Mouse (Mus musculus) megakaryocyte, adult 5-6 weeks (primary cell): Measurements from ENCODE around the gene Mycbpap. TPM values are rescaled to one million over a fixed set of nuclear protein-coding genes. Genes with fewer than 3 reads are reported as not detected.
A peak's percentile ranks its signal among the peaks of the same experiment; 100 is the strongest.

ENCODE experiments used
- ATAC-seq: 2 replicates; pipeline ENCODE4 v1.8.0; 2016; ENCODE audit warnings: mild to moderate bottlenecking, inconsistent platforms; ENCODE audit not compliant: poor library complexity, severe bottlenecking
- total RNA-seq, 2 experiments: library from RNA; stranded (forward) in 1 of 2; stranded (reverse) in 1 of 2; fragments of 153-499, 151-499 nt in 1 of 2; fragments of 221-1000, 200-1000 nt in 1 of 2; gene quantifications; 2 replicates each; pipeline versions ENCODE4 v1.2.3 to v1.2.4; 2015 to 2017

The Mycbpap gene
- total RNA-seq, 2 experiments from 2014 or later = not detected

DNA sequence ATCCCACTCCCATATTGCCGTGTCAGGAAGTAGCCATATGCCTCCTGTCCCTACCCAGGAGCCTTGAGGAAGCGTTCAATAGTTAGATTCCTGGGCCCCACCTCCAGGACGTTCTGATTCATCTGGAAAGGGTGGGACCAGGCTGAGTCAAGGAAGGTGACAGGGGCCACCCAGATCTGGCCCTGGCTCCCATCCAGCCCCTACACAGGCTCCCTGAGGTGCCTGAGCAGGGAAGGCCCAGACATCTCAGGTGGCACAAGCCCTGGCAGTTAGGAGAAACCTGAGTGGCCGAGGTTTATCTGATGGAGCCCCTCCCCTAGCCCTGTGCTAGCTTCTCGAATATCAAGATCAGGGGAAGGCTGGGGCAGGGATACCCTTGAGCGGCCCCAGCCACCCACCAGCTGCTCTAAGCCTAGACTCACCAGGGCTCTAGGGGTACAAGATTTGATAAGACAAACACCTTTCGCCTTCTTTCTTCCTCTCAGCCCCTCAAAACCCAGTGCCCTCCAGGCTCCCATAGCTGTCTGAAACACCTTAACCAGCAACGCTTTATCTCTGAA is 17.3 kb upstream of the Mycbpap start:
- ATAC-seq = no peak

- no peak for ATAC-seq
Measured at GRCm38 (mm10) chr11:94533171-94533570, 11.6 kb upstream of the Mycbpap start.

DNA sequence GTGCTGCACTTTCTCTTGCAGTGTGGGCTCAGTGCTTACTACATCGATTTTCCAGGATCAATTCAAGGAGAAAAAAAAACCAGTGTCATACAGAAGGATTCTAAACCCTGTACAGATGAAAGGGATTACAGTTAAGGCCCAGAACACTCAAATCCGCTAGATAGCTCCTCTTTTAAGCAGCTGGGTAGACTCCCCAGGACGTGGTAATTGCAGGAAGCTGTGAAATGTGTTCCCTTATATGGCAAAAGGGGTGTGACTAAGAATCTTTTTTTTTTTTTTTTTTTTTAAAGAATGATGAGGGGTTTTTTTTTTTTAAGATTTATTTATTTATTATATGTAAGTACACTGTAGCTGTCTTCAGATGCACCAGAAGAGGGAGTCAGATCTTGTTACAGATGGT is 7.3 kb upstream of the Mycbpap start:
- no peak for ATAC-seq

DNA sequence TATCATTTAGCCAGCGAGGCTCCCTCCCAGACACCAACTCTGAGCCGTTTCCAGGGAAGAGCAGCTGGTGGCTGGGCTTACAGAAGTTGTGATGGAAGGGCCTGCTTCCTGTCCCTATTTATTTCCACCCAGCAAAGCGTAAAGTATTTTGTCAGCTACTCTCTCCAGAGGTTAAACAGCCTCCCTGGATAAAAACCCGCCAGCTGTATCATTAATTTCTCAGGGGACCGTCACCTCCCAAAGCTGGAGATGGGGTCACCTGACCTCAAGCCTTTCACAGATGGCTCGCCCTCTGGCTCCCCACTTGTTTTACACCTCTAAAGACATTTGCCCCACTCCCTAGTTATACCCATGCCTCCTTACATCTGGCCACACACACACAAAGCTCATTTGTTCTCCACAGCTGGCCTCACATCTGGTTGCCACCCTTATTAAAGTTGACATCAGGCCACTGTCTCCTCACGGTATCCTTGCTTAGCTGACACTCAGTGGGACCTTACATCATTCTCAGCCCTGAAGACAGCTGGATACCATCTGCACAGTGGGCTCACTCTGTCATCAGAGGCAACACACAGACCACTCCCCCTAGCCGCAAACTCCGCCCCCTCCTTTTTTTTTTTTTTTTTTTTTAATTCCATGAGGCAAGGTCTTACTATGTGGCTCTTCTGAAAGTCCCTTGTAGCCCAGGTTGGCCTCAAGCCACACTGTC is 4.8 kb upstream of the Mycbpap start:
- no peak for ATAC-seq

DNA sequence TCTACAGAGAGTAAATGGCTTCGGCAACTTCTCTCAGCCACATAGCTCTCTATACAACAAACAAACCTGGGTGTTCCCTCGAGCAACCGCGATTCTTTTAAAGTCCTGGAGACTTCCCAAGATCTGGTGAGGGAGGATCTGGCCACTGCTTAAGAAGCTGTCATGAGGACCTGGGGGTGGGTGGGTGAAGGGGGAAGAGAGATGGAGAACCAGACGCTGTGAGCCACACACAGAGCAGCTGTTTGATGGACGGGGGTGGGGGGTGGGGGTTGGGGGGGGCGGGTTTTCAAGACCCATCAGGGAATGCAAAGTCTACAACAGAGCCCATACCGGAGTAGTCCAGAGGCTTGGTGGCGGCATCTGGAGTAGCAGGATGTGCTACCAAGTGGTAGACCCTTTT is 8.1 kb downstream of the Mycbpap start:
- no peak for ATAC-seq

GRCm38 (mm10) chr11:94508976-94509375 is 12.6 kb downstream of the Mycbpap start:
- no peak for ATAC-seq

- ATAC-seq = no peak
Measured at GRCm38 (mm10) chr11:94501482-94501881, 20.1 kb downstream of the Mycbpap start.

- ATAC-seq = no peak
Measured at GRCm38 (mm10) chr11:94500362-94500761, 21.2 kb downstream of the Mycbpap start.

DNA sequence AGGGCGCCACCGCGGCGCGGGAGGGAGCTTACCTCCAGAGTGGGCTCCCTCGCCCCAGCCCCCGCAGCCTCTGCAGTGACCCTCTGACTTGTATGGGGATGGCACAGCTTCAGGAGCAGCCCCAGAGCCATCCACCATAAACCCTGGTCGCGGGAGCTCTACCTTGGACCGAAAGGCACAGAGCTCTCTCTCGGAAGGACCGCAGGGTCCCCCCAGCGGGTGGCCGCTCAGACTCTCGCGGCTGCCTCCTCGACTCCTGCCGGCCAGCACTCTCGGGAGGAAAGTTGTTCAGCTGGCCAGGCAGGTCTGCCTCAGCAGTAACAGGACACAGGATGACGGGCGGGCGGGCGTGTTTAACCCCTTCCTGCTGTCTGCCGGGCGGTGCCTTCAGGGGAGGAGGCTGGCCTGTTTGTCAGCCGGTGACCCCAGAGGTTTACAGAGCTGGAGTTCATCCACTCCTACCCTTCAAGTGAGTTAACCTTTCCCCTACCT is 21.8 kb downstream of the Mycbpap start, which contains the start of gene Epn3:
Epn3 (minus strand) TSS at position 314 of the 492 bp plus-strand sequence.
- ATAC-seq = no peak

- ATAC-seq = no peak
Measured at GRCm38 (mm10) chr11:94499035-94499434, 22.5 kb downstream of the Mycbpap start.

DNA sequence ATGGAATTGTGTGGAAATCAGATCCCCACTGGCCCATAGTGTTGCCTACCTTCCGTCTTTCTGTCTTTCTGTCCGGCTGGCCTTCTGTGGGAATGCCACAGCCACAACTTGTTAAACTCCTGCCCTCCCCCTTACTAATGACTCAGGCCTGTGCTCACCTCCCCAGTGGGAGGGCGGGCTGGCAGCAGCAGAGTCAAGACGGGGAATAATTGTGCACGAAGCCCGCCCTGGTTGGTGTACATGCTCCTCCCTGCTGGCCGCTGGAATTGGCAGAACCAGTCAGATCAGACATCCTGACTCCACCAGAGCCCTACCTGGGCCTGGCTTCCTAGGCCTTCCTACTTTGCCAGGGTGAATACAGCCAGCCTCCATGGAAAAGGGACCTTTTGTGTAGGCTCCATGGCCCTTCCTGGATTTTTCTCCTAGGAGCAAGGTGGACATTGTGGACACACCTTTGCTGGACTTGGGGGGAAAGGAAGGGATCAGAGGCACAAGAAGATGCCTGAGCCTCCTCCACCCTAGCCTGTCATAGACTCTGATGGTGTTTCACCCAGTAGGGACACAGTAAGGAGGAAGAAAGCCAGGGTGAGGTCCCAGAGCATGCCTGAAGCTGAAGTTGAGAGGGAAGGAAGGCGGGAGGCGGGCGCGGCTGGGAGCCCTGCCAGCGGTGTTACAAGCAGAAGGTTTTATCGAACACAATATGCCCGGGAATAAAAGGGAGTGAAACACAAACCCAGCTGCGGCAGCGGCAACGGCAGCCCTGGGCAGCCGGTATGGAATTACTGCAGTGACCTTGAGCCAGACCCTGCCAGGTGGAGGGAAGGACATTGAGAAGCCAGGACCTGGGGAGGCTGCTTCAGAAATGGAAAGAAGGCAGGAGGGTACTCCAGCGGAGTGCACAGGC is 23.2 kb downstream of the Mycbpap start:
- no peak for ATAC-seq

GRCm38 (mm10) chr11:94495415-94495814 is 26.1 kb downstream of the Mycbpap start:
- ATAC-seq = no peak

GRCm38 (mm10) chr11:94491749-94492099 is 29.8 kb downstream of the Mycbpap start:
- no peak for ATAC-seq

DNA sequence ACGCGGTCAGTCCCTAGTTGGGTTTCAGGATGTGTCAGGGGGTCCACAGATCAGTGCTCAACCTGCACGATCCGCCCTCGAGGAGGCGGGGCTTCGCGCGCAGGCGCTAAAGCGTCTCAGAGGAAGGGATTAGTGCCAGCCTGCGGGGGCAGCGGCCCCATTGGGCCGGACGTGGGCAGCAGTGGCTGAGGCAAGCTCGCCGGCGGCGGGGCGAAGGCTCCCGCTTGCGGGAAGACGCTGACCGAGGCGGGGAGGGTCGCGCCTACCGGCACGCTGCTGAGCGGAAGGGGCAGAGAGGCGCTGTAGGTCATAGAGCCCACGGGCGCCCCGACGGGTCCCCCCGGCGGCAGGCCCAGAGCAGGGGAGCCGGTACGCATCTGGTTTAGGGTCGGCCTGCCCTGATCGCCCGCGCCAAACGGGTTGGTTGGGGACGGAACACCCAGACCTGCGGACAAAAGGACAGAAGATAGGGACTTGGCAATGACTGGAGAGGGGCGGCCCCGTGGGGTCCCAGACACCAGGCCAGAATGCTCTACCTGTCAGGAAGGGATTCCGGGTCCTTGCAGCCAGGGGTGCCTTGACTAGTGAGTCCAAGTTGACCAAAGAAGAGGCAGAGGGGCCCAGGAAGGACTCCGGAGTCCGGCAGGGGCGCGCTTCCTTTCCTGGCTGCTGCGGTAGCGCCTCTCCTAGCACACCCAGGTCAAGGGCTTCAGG is 30.4 kb downstream of the Mycbpap start:
- ATAC-seq = no peak

GRCm38 (mm10) chr11:94489745-94490144 is 31.8 kb downstream of the Mycbpap start:
- no peak for ATAC-seq

DNA sequence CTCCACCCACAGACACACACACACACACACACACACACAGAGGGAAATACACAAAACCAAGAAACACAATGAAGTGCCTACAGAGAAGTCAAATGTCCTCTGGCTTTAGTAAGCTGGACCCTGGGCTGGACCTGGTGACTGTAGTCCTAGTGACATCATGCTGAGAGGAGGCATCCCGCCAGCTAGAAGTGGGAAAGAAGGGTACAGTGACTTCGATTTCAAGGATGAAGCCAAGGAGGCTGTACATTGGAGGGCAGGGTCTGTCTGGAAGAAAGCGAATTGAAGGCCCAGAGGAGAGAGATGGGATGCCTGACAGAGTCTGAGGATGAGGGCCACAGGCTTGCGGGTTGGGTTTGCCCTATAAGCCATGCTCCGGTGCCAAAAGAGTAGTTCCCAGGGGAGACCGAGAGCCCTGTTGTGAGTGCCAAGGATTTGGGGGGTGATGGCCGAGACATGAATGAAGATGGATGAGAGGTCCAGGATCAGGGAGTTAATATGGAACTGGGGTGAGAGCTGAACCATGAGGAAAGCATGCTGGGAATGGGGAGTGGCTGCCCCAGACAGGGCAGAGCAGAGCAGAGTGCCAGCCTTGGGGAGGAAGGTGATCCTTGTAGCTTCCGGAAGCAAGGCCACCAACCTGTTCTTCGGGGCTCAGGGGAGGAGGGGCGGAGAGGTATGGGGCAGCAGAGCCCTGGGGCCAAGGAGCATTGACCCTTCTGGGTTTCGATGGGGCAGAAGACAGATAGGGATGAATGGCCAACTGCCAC is 32.6 kb downstream of the Mycbpap start:
- ATAC-seq = no peak

DNA sequence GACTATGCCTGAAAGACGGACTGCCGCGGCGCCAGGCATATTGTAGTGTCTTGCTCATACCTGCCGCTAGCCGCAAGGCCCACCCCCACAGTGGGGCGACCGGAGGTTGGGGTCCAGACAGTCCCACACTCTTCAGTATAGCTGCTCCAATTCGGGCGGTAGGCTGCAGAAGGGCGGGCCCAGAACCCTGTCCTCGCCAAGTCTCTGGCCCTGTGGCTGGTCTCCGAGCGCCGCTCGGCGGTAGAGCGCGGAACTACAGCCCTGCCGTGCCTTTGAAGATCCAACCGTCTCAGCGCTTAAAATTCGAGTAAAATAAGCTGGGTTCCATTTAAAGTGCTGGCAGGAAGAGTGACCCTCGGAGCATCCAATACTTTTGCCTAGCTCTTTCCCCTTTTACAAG is 35.5 kb downstream of the Mycbpap start, which contains the start of gene Spata20:
Spata20 (minus strand) TSS at position 179 of the 400 bp plus-strand sequence.
- peak; percentile 78 for ATAC-seq

DNA sequence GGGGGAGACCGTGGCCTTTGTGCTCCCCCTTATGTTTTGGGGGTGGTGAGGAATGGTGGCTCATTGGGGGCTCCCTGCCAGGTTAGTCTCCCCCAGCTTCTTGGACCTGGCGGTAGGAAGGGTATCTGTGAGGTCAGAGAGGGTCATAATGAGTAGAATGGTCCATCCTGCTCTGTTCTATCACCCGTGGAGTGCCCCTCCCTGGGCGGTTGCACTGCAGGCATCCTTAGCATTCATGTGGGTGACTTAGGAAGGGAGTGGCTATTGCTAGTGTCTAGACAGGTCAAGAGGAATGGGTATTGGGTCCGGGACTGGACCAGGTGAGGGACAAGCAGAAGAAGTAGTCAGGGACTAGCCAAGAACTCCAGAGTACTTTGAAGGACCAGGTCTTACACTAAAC is 36.3 kb downstream of the Mycbpap start:
- ATAC-seq = no peak

- ATAC-seq = no peak
Measured at GRCm38 (mm10) chr11:94484636-94485035, 36.9 kb downstream of the Mycbpap start.

DNA sequence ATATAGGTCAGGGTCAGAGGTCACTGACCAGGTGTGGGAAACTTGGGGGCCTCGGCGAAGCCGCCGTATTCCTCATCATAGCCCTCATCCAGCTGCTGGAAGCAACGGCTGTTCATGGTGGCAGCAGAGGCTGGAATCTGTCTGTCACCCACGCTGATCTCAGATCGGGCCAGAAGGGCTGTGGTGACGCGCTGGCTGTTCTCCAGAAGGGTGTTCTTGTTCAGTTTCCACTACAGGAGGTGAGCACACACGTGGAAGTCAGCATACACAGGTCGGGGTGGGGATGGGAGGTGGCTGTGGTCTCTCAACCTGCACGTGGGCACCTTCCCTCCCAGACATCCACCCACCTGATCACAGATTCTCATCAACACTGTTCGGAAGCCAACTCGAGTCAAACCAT is 37.6 kb downstream of the Mycbpap start:
- no peak for ATAC-seq
